Mouse (Mus musculus) left cerebral cortex, postnatal 25 days (tissue): ENCODE data around the gene Adat3. TPM values are rescaled to one million over a fixed set of nuclear protein-coding genes. Genes with fewer than 3 reads are reported as not detected.
"Not testable (repeated sequence)": the region's sequence is repeated elsewhere in the genome, so short reads cannot be mapped to it uniquely, and the experiment has no call there.

Source experiments
- DNase-seq, 2 experiments: peaks; one replicate each; pipeline ENCODE4 v3.0.0; 2022; ENCODE audit warnings: low spot score in 2 of 2, mixed read lengths in 1 of 2
- intact Hi-C: fragments of 180-260 bp; cut with DNase I; formaldehyde crosslinking; loops from one replicate; pipeline ENCODE4 v1.15.1; 2025
- total RNA-seq, 2 experiments: library from RNA; stranded (reverse); gene quantifications; 2 replicates each; pipeline ENCODE4 v1.2.3; 2021

Adat3 gene
- total RNA-seq, 2 experiments from 2014 or later = 3.6 to 4.5 TPM

- peak; percentile 96 to 97 for DNase-seq
- intact Hi-C loops = loop anchor here (2.0 to 5.0 kb wide), 2 partner anchors 45 to 80 kb away; partner anchors contain the start of genes Btbd2 and Csnk1g2
These were observed 25.2 kb upstream of the Adat3 start, which contains the start of gene Klf16 for GRCm38 (mm10) chr10:80577195-80578130. Gene Klf16 (minus strand): TSS chr10:80577321.

GRCm38 (mm10) chr10:80578131-80578750 is 24.4 kb upstream of the Adat3 start:
- intact Hi-C loops = loop anchor here (5.0 kb wide), 1 partner anchor 79 kb away; the partner anchor contains the start of gene Btbd2
- DNase-seq = peak in 1 of 2 experiments; percentile 57

- peak in 1 of 2 experiments; percentile 60 for DNase-seq
- intact Hi-C loops = loop anchor here (5.0 kb wide), 1 partner anchor 78 kb away; the partner anchor contains the start of gene Btbd2
These were observed 23.8 kb upstream of the Adat3 start for GRCm38 (mm10) chr10:80578911-80579310.

- peak in 1 of 2 experiments; percentile 23 for DNase-seq
- intact Hi-C loops = no loop called here
These were observed 19.6 kb upstream of the Adat3 start for GRCm38 (mm10) chr10:80583047-80583446.

- intact Hi-C loops = no loop called here
- peak in 1 of 2 experiments; percentile 8 for DNase-seq
These were observed 18.6 kb upstream of the Adat3 start for GRCm38 (mm10) chr10:80584045-80584488.

GRCm38 (mm10) chr10:80584642-80585552 is 17.8 kb upstream of the Adat3 start:
- peak in 1 of 2 experiments; percentile 1 for DNase-seq
- intact Hi-C loops = loop anchor here (5.0 kb wide), 1 partner anchor 92 kb away; the partner anchor contains the start of gene Mknk2

GRCm38 (mm10) chr10:80585581-80585980 is 17.1 kb upstream of the Adat3 start:
- no peak for DNase-seq
- intact Hi-C loops = loop anchor here (5.0 kb wide), 1 partner anchor 92 kb away; the partner anchor contains the start of gene Mknk2

- intact Hi-C loops = loop anchor here (5.0 kb wide), 1 partner anchor 91 kb away; the partner anchor contains the start of gene Mknk2
These were observed 16.0 kb upstream of the Adat3 start for GRCm38 (mm10) chr10:80586407-80587304.

GRCm38 (mm10) chr10:80587305-80587657 is 15.4 kb upstream of the Adat3 start:
- DNase-seq = no peak
- intact Hi-C loops = loop anchor here (5.0 kb wide), 1 partner anchor 90 kb away; the partner anchor contains the start of gene Mknk2

More at GRCm38 (mm10) chr10:80586407-80587304, 16.0 kb upstream of the Adat3 start:
- DNase-seq = no peak

GRCm38 (mm10) chr10:80589127-80589878 is 13.4 kb upstream of the Adat3 start:
- DNase-seq = no peak
- intact Hi-C loops = loop anchor here (5.0 kb wide), 1 partner anchor 88 kb away; the partner anchor contains the start of gene Mknk2

GRCm38 (mm10) chr10:80589879-80590854 is 12.5 kb upstream of the Adat3 start, which contains the start of gene Abhd17a:
Gene Abhd17a (minus strand): TSS chr10:80590341.
- peak; percentile 91 to 97 for DNase-seq
- intact Hi-C loops = loop anchor here (5.0 kb wide), 1 partner anchor 87 kb away; the partner anchor contains the start of gene Mknk2

- intact Hi-C loops = no loop called here
- DNase-seq = no peak
These were observed 6.4 kb upstream of the Adat3 start for GRCm38 (mm10) chr10:80596318-80596717.

GRCm38 (mm10) chr10:80603364-80603763 is 684 bp downstream of the Adat3 start:
- DNase-seq = no peak
- intact Hi-C loops = no loop called here

- DNase-seq = no peak
- intact Hi-C loops = no loop called here
These were observed 1.4 kb downstream of the Adat3 start for GRCm38 (mm10) chr10:80604001-80604509.

GRCm38 (mm10) chr10:80604988-80605387 is 2.3 kb downstream of the Adat3 start:
- intact Hi-C loops = no loop called here

GRCm38 (mm10) chr10:80605721-80606120 is 3.0 kb downstream of the Adat3 start, which contains the start of gene Gm49322:
Gene Gm49322 (plus strand): TSS chr10:80606021.
- intact Hi-C loops, DNase-seq: not testable (repeated sequence)

More at GRCm38 (mm10) chr10:80604988-80605387, 2.3 kb downstream of the Adat3 start:
- DNase-seq = no peak
